Mouse (Mus musculus) liver, postnatal 0 days (tissue): ENCODE results near the gene Armc8.

ENCODE experiments used
- CTCF ChIP-seq: sonication (generic); IDR thresholded peaks from 2 replicates; pipeline ENCODE4 v1.5.1; 2016; ENCODE audit warnings: antibody characterized with exemption, low read depth
- EP300 ChIP-seq: IDR thresholded peaks from 2 replicates; pipeline ENCODE4 v1.6.1; 2016; ENCODE audit warnings: antibody characterized with exemption, low read depth, mild to moderate bottlenecking

GRCm38 (mm10) chr9:99468572-99468971, 100.1 kb downstream of the Armc8 start:
- no peak for TF ChIP-seq EP300
- no peak for TF ChIP-seq CTCF
